Mouse (Mus musculus) embryonic fibroblast, embryonic 13.5 days (primary cell): ENCODE data around the gene Ttc1.

Source experiments
- CTCF ChIP-seq: IDR thresholded peaks from 2 replicates; pipeline ENCODE4 v1.5.1; 2011; ENCODE audit warnings: mild to moderate bottlenecking, control low read depth, low read length, moderate library complexity, borderline replicate concordance; ENCODE audit not compliant: insufficient read depth
- POLR2A ChIP-seq: IDR thresholded peaks from 2 replicates; pipeline ENCODE4 v1.6.1; 2011; ENCODE audit warnings: low read depth, mild to moderate bottlenecking, control low read depth, low read length, moderate library complexity

DNA sequence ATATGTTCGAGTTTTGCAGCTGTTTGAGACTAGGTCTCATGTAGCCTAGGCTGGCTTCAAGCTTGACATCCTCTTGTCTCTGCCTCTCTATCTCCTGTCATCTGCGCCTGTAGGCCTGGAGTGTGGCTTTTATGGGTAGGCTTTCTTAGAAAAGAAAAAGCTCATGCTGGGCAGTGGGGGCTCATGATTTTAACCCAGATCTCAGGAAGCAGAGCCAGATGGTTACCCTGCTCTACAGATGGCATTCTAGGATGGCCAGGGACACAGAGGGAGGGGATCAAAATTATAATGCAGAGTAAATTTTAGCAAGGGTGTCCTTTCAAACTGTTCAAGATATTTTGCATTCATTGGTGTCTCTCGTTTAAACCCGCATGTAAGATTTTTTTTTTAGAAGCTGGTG is 35.6 kb downstream of the Ttc1 start:
- TF ChIP-seq CTCF, result no peak
- no peak for TF ChIP-seq POLR2A
